Mouse (Mus musculus) right cerebral cortex, postnatal 25 days (tissue): ENCODE results near the gene Prss30.
"Not testable (repeated sequence)": the region's sequence is repeated elsewhere in the genome, so short reads cannot be mapped to it uniquely, and the experiment has no call there.

Source experiments
- DNase-seq: peaks from one replicate; pipeline ENCODE4 v3.0.0; 2022

The Prss30 gene

DNA sequence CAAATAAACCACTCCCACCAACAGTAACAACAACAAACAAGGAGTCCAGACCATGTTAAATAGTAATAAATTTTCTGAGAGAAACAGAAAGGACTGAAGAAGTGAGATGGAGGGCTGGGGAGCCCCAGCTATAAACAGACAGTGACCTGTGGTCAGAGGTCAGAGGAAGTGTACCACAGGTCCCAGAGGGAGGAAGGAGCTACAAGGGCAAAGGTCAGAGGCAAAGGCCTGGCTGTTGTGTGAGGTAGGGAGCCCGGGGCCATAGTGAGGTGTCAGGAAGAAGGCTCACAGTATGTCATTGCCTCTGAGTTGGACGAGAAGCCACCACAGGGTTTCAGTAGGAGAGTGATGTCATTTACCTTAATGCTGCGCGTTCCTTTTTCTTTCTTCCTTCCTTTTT lies 2.5 kb upstream of the Prss30 start:
- DNase-seq, result no peak

DNA sequence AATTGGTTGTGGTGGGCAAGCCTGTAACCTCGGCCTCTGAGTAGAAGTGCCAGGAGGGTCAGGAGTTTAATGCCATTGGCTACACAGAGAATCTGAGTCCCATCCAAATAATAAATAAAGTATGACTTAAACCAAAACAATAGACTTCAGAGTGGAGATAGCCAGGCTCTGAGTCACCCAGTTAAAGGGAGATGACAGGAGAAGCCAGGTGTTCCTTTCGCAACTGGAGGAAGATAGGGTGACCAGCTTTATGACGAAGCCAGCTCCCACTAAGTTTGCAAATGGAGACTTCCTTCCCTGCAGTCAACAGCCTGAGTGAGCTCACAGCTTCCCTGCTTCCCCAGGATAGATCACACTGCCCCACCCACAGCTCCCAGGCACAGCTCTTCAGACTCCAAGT lies 895 bp downstream of the Prss30 start:
- no peak for DNase-seq

DNA sequence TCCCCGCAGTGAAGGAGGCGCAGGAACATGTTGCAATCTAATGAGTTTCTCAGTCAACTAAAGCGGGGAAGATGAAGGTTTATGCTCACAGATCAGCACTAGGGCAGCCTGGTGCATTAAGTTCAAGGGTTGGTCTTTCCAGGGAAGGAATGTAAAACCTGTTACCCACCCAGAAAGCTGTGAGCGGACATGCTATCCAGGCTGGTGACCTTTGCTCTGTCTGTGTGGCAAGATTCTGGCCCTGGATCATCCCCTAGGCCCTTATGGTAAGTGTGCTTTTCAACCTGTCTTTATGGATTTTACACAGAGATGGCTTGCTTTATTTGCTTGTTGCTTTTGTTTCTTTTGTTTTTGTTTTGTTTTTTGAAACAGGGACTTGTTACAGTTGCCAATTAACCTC lies 3.7 kb downstream of the Prss30 start:
- no peak for DNase-seq

DNA sequence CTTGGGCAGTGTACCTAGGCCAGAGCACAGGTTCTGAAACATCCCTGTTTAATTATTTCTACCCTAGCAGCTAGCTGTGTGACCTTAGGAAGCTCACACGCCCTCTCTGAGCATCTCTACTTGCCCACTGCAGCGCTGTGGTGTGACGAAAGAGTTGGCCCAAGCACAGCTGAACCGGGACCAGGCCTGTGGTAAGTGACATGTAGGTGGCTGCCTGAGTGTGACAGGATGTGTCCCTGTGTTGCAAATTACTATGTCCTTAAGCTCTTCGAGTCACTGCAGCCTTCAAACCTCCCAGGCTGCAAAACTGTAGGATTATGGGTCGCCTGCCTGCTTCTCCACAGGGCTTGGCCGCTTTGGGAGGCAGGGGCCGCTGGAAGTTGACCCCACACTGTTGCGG lies 9.1 kb downstream of the Prss30 start:
- no peak for DNase-seq

DNA sequence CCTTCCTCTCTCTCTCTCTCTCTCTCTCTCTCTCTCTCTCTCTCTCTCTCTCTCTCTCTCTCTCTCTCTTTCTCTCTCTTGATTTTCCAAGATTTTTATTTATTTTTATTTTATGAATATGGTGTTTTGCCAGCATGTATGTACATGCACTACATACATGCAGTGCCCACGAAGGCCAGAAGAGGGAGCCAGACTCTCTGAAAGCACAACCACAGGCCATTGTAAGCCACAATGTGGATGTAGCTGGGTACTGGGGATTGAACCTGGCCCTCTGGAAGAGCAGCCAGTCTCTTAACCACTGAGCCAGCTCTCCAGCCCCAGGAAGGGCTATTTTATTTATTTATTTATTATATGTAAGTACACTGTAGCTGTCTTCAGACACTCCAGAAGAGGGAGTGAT lies 11.1 kb downstream of the Prss30 start:
- DNase-seq, result peak; percentile 36

DNA sequence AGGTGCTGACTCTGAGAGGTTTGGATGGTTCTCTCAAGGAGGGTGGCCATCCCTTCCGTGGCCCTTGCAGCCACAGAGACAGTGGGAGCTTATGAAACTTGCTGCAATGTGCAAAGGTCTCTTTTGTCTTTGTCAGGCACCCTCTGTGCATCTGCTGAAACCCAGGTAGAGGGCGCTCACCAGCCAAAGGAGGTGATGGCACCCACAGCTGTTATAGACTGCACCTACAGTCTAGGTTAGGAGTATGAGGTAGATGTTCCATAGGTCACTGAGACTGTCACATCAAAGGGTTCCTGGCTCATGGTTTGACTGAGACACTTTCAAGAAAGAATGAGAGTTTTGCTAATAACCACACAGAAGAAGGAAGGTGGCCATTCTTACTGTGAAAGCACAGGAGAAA lies 11.6 kb downstream of the Prss30 start:
- no peak for DNase-seq

DNA sequence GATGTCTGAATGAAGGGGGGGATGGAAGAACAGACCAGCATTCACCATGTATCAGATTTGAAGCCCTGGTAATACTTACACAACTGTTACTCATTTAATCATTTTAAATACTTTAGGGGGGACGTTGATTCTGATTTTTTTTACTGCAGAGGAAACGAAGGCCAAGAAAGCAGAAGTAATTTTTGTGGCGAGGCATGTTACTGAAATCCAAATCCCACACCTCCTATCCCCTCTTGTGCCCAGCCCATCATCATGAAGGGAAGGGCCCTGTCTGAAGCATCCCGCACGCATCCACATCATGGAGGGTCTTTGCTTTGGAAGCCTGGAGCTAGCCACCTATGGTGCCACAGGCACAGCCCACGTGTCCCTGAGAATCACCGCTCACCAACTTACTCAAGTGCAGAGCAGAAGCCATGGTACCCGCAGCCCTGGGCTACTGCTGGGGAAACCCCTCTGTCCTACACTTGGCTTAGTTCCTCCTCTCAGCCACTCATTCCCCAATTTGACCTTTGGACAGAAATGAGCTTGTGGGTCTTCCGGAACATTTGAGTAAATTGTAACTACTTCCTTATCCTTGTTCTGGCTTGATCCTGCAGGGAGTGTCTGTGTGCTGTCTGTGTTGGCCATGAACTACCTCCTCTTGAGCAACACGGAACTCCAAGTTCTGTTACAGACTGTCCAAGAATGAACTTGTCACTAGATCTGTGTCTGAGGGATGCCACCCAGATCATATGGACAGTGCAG lies 13.5 kb downstream of the Prss30 start:
- DNase-seq, result no peak

DNA sequence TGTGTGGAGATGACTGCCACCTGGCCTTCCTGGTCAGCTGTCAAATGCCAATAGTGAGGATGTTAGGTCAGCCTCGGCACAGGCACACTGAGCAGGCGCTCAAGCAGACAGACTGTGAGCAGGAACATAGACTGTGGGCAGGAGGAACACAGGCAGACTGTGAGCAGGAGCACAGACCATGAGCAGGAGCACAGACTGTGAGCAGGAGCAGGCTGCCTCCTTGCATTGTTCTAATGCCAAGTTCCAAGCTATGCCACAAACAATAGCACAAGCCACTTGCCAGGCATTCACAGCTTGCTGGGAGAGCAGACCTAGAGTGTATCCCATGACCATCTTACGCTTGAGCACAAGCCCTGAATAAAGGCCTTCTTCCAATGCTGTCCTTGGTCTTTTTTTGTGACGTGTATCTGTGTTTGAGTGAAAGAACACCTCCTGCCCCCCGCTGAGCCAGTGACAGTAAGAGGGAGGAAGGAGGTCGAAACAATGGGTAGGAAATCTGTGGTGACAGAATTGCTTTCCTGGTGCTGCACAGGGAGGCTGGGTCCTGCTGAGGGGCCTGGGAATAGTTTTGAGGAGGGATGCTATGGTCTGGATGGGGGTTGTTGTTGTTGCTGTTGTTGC lies 14.5 kb downstream of the Prss30 start:
- DNase-seq, result no peak

DNA sequence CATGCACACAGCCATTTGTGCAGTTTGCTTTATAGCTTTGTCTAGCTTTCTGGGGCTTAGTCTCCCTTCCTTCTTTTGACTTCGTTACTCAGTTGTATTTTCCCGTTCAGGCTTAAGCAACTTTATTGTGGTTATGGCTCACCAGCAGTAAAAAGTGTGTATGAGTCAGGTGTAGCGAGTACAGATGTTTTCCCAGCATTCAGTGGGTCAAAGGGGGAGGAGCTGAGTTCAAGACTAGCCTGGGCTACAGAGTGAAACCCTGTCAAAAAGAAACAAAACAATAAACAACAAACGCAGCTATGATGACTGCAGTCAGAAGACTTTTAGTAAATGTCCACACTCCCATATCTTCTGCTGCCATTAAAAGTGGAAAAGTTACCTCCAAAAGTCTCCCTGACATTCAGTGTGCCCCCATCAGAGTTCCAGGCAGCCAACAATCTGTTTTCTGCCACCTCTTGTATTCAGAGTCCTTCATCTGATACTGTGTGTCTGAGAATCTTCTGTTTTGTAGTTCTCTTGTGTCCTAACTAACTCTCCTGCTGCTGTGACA lies 18.7 kb downstream of the Prss30 start:
- no peak for DNase-seq

DNA sequence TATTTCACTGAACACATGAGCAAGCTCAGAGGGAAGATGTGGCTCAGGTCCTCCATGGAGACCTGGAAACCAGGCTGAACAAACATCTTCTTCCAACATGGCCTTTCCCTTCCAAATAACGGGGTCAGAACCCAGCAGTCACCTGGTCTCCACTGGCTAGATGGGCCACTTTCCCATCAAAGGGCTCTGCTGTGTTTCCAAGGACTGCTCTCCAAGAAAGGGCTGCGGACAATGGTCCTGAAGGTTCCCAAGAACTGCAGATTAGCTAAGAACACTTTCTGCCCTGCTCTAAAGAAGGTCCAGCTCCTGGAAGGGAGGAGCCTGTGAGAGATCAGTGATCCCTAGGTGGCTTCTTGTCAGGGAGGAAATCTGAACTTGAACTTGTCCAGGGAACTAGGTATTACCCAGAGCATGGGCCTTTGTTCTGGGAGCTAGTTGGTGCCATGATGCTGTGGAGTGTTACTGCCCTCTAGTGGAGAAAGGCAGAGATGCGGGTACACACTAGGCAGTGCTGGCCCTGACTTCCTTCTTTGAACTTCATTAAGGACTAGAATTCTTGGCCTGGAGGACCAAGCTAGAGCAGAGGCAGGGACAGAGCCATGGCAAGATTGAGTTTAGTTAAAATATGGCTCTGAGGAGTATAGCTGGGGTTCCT lies 20.2 kb downstream of the Prss30 start:
- peak; percentile 73 for DNase-seq

DNA sequence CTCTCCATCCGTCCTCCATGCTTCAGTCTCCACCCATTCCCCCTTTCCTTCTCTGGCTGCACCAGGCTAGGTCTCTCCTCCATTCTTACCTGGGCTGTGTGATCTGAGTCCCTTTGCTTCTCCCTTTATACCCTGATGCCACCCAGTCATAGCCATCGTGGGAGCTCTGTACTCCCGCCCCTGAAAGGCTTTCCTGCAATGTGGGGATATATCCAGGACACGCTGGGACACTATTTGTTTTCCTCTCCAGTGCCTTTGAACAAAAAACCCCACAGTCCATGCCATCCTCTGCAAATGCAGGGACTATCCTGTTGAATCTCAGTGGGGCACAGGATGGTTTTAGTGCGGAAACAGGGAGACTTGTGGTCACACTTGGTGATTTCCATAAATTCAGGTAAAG lies 25.2 kb downstream of the Prss30 start, which contains the start of gene Sbpl:
Sbpl (minus strand) TSS at position 101 of the 400 bp plus-strand sequence.
- no peak for DNase-seq

DNA sequence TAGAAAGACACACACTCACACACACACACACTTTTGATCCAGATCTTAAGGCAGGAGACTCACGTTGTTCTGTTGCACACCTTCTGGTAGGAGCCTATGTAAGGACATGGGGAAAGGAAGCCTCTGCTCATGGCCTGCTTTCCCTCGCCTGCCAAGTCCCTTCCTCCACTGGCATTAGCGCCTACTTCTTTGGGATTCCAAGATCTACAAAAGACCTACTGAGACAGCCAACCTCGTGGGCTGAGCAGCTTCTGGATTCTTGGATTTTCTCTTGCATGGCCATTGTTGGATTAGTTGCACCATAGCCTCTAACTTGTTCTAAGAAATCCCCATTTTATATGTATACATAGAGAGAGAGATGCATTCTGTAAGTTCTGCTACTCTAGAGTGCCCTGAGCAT lies 29.5 kb downstream of the Prss30 start:
- DNase-seq, result not testable (repeated sequence)

DNA sequence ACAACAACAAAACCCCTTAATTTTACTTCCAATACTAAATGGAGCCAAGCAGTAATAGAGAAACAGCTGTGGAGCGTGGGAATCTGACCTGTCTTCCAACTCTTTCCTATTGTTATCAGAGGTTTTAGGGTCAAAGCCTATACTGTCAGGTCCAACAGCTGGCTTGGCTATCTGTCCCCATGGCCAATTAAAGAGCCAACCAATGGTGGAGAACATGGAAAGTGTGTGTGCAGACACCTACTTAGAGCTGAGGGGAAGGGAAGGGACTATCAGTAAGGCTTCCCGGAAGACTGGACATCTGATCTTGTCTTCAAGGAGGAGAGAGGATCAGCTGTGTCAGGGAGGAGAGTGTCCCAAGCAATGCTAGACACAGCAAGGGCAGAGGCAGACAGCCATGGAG lies 31.3 kb downstream of the Prss30 start:
- DNase-seq, result no peak

DNA sequence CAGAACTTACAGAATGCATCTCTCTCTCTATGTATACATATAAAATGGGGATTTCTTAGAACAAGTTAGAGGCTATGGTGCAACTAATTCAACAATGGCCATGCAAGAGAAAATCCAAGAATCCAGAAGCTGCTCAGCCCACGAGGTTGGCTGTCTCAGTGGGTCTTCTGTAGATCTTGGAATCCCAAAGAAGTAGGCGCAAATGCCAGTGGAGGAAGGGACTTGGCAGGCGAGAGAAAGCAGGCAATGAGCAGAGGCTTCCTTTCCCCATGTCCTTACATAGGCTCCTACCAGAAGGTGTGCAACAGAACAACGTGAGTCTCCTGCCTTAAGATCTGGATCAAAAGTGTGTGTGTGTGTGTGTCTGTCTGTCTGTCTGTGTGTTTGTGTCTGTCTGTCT lies 32.9 kb downstream of the Prss30 start:
- DNase-seq, result not testable (repeated sequence)

DNA sequence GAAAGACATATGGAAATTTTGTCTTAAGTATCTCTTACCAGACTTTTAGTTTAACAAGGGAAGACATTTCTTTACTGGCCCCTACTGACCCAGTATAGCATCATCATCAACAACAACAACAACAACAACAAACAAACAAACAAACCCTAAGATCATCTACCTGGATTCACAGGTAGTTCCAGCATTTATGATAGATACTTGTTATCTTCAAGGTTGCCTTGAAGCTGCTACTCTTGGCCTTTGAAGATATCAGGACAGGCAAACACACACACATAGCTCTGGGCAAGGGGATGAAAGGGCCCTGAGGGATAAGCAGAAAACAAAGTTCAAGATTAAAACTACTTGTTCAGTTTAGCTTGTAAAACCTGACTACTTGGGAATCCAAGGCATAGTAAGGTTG lies 39.0 kb downstream of the Prss30 start, which contains the start of gene Sbp:
Sbp (plus strand) TSS at position 301 of the 400 bp plus-strand sequence.
- DNase-seq, result no peak

DNA sequence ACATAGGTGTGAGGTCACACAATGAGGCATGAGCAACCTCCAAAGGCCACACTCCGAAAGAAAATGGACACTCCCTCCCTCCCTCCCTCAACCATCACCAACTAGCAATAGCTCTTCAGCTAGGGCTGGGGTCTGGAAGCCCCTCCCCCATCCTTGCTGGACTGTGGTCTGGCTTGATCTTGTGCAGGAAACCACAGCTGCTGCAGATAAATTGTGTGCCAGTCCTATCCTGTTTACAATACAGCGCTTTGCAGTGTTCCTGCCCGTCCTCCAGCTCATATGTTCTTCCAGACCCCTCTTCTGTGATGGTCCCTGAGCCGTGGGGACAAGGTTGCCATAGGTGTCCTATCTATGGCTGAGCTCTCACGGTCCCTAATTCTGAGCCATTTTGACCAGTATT lies 49.2 kb downstream of the Prss30 start:
- DNase-seq, result no peak

DNA sequence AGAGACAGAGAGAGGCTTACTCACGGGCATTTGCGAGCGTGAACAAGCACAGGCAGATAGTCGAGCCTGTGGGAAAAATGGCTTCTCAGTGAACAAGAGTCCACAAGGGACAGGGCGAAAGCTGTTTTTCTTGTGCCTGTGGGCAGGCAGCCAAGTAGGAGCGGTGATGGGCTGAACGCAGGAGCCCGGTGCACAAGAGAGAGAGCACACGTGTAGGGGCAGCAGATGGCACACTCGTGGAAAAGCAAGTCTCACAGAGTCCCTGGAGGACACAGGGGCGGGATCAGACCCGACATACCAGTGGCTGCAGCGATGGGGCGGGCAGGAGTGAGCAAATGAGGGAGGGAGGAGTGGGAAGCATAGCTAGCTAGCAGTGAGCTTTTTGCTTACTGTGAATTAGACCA lies 55.3 kb downstream of the Prss30 start:
- peak; percentile 54 for DNase-seq

DNA sequence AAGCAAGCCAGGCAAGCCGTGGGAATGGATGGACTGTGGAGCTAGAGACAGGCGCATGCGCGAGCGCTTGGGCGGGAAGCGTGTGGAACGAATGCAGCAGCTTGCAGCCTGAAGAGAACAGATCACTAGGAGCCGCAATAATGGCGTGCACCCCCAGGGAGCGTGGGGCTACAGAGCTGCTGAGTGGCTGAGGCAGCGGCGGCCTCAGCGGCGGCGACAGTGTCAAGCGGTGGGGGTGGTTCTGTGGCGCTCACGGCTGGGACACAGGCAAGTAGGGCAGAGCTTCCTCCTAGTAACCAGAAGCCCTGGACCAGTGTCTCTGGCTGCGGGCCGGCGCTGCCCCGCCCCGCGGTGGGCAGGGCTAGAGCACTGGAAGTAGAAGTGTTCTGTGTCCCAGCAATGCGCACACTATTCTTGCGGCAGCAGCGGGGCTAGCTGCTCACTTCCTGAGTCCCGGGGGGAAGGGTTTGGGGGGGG lies 55.8 kb downstream of the Prss30 start:
- DNase-seq, result peak; percentile 88
